Mouse (Mus musculus): ENCODE results near the gene Ccdc12. TPM values are rescaled to one million over a fixed set of nuclear protein-coding genes. Genes with fewer than 3 reads are reported as not detected.

Ccdc12 gene
- polyA plus RNA-seq, 1 experiment from 2014 or later = 123 TPM

Small RNA genes within 50 kb of the gene (microRNA-seq; reads per million reads assigned to microRNA genes)
- gene Mir8107 = not detected

Other genes starting within 250 kb of the Ccdc12 start
- 17.8 and 20.7 TPM in 2 replicates for gene Ptpn23, start 248.3 kb upstream of the Ccdc12 start, polyA plus RNA-seq (2015; fragmentation: Nextera tagmentation; extraction: Ambion mirVana)
- 1.1 and 7.4 TPM in 2 replicates for gene Ngp, start 236.8 kb upstream of the Ccdc12 start, polyA plus RNA-seq (2015; fragmentation: Nextera tagmentation; extraction: Ambion mirVana)
- gene Klhl18, start 179.8 kb upstream of the Ccdc12 start, polyA plus RNA-seq (2015; fragmentation: Nextera tagmentation; extraction: Ambion mirVana) = 9.3 and 9.8 TPM in 2 replicates
- gene Kif9, start 179.5 kb upstream of the Ccdc12 start, polyA plus RNA-seq (2015; fragmentation: Nextera tagmentation; extraction: Ambion mirVana) = 0.86 and 1.4 TPM in 2 replicates
- 42.2 and 54.9 TPM in 2 replicates for gene Setd2, start 123.9 kb upstream of the Ccdc12 start, polyA plus RNA-seq (2015; fragmentation: Nextera tagmentation; extraction: Ambion mirVana)
- gene Nradd, start 32.1 kb upstream of the Ccdc12 start, polyA plus RNA-seq (2015; fragmentation: Nextera tagmentation; extraction: Ambion mirVana) = 77.5 and 77.8 TPM in 2 replicates
- gene Nbeal2, start 2.3 kb upstream of the Ccdc12 start, polyA plus RNA-seq (2015; fragmentation: Nextera tagmentation; extraction: Ambion mirVana) = 1.8 and 2.4 TPM in 2 replicates
- 1.6 and 12.3 TPM in 2 replicates for gene Myl3, start 85.4 kb downstream of the Ccdc12 start, polyA plus RNA-seq (2015; fragmentation: Nextera tagmentation; extraction: Ambion mirVana)
- 138 and 165 TPM in 2 replicates for gene Pth1r, start 90.6 kb downstream of the Ccdc12 start, polyA plus RNA-seq (2015; fragmentation: Nextera tagmentation; extraction: Ambion mirVana)
- not detected in 2 replicates for gene Prss42, start 141.7 kb downstream of the Ccdc12 start, polyA plus RNA-seq (2015; fragmentation: Nextera tagmentation; extraction: Ambion mirVana)
- not detected in 2 replicates for gene Prss44, start 157.5 kb downstream of the Ccdc12 start, polyA plus RNA-seq (2015; fragmentation: Nextera tagmentation; extraction: Ambion mirVana)
- gene Prss43, start 170.2 kb downstream of the Ccdc12 start, polyA plus RNA-seq (2015; fragmentation: Nextera tagmentation; extraction: Ambion mirVana) = not detected in 2 replicates
- not detected in 2 replicates for gene Prss45, start 178.1 kb downstream of the Ccdc12 start, polyA plus RNA-seq (2015; fragmentation: Nextera tagmentation; extraction: Ambion mirVana)
- not detected in 2 replicates for gene Prss46, start 188.0 kb downstream of the Ccdc12 start, polyA plus RNA-seq (2015; fragmentation: Nextera tagmentation; extraction: Ambion mirVana)
- gene Prss50, start 201.5 kb downstream of the Ccdc12 start, polyA plus RNA-seq (2015; fragmentation: Nextera tagmentation; extraction: Ambion mirVana) = 0.14 and 0.48 TPM in 2 replicates
- 4.3 and 4.6 TPM in 2 replicates for gene Als2cl, start 223.4 kb downstream of the Ccdc12 start, polyA plus RNA-seq (2015; fragmentation: Nextera tagmentation; extraction: Ambion mirVana)
- gene Tmie, start 223.6 kb downstream of the Ccdc12 start, polyA plus RNA-seq (2015; fragmentation: Nextera tagmentation; extraction: Ambion mirVana) = 2.3 and 2.4 TPM in 2 replicates

Measured in embryonic facial prominence, embryonic 13.5 days (tissue).